Mouse (Mus musculus) bone marrow, adult 2 months (tissue): ENCODE results near the gene Gm48551.

Experiments used
- CTCF ChIP-seq: fragments of 200-500 bp; IDR thresholded peaks from 2 replicates; pipeline ENCODE4 v1.5.1; 2011; ENCODE audit warnings: low read length, control low read depth; ENCODE audit not compliant: control insufficient read depth, insufficient read depth
- POLR2A ChIP-seq: fragments of 200-500 bp; IDR thresholded peaks from 2 replicates; pipeline ENCODE4 v1.6.1; 2011; ENCODE audit warnings: low read depth, mild to moderate bottlenecking, control low read depth, low read length, borderline replicate concordance; ENCODE audit not compliant: control insufficient read depth

DNA sequence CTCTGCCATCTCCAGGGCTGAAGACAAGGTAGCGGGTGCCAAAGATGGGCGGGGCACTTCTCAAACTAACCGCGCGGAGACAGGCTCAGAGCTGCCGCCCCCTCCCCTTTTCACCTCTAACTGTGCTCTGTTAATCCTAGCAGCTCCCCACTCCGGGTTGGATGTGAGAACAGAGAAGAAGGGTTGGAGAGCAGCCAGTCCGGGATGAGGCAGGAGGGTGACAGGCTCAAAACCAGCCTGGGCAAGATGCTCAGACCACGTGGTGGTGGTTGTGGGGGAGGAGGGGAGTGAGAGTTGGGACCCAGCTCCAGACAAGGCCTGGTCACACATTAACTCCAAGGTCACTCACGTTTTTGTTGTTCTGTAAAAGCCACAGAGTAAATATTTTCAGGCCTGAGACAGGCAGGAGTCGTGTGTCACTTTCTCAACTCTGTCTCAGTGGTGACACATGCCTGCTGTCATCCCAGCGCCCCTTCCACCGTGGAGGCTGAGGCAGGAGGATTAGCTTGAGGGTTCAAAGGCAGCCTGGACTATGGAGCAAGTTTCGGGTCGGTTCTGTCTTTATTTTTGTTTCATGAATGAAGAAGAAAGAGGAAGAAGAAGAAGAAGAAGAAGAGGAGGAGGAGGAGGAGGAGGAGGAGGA is 47.4 kb downstream of the Gm48551 start:
- TF ChIP-seq CTCF: no peak
- no peak for TF ChIP-seq POLR2A
